Mouse (Mus musculus) myocyte (in vitro differentiated cells): ENCODE results near the gene Insig1.

ENCODE experiments used
- CEBPB ChIP-seq: IDR thresholded peaks from 2 replicates; pipeline ENCODE4 v1.6.1; 2011; ENCODE audit warnings: mild to moderate bottlenecking, moderate library complexity; ENCODE audit not compliant: poor library complexity, insufficient read depth, severe bottlenecking
- E2F4 ChIP-seq: IDR thresholded peaks from one replicate; pipeline ENCODE4 v1.6.1; 2011; ENCODE audit warnings: mild to moderate bottlenecking, control low read depth, moderate library complexity; ENCODE audit not compliant: insufficient read depth
- MAX ChIP-seq: IDR thresholded peaks from one replicate; pipeline ENCODE4 v1.6.1; 2011; ENCODE audit warnings: low read depth, mild to moderate bottlenecking, control low read depth
- MYOD1 ChIP-seq, 3 experiments: IDR thresholded peaks; one replicate each; pipeline ENCODE4 v1.6.1; 2011; ENCODE audit warnings: control low read depth in 2 of 3, low read depth in 2 of 3, mild to moderate bottlenecking in 2 of 3, moderate library complexity in 1 of 3; ENCODE audit not compliant: insufficient read length in 2 of 3, control insufficient read depth in 1 of 3
- MYOG ChIP-seq, 3 experiments: IDR thresholded peaks; one replicate each; pipeline ENCODE4 v1.6.1; 2011; ENCODE audit warnings: control low read depth in 2 of 3, low read depth in 2 of 3, mild to moderate bottlenecking in 2 of 3; ENCODE audit not compliant: insufficient read length in 2 of 3, control insufficient read depth in 1 of 3, insufficient read depth in 1 of 3
- POLR2A ChIP-seq: IDR thresholded peaks from one replicate; pipeline ENCODE4 v1.6.1; 2011; ENCODE audit warnings: low read depth, mild to moderate bottlenecking, control low read depth, moderate library complexity; ENCODE audit not compliant: insufficient read length
- POLR2AphosphoS2 ChIP-seq: IDR thresholded peaks from one replicate; pipeline ENCODE4 v1.6.1; 2011; ENCODE audit warnings: low read depth, control low read depth; ENCODE audit not compliant: insufficient read length
- REST ChIP-seq: IDR thresholded peaks from one replicate; pipeline ENCODE4 v1.6.1; 2011; ENCODE audit warnings: mild to moderate bottlenecking, control low read depth, moderate library complexity; ENCODE audit not compliant: insufficient read depth, insufficient read length
- SRF ChIP-seq: IDR thresholded peaks from one replicate; pipeline ENCODE4 v1.6.1; 2011; ENCODE audit warnings: low read depth; ENCODE audit not compliant: control insufficient read depth, insufficient read length
- TCF12 ChIP-seq: IDR thresholded peaks from one replicate; pipeline ENCODE4 v1.6.1; 2011; ENCODE audit warnings: mild to moderate bottlenecking, control low read depth; ENCODE audit not compliant: poor library complexity, insufficient read depth, severe bottlenecking
- TCF3 ChIP-seq: IDR thresholded peaks from one replicate; pipeline ENCODE4 v1.6.1; 2011; ENCODE audit warnings: low read depth, control low read depth; ENCODE audit not compliant: insufficient read length
- USF1 ChIP-seq: IDR thresholded peaks from one replicate; pipeline ENCODE4 v1.6.1; 2011; ENCODE audit warnings: low read depth, mild to moderate bottlenecking, control low read depth, moderate library complexity

DNA sequence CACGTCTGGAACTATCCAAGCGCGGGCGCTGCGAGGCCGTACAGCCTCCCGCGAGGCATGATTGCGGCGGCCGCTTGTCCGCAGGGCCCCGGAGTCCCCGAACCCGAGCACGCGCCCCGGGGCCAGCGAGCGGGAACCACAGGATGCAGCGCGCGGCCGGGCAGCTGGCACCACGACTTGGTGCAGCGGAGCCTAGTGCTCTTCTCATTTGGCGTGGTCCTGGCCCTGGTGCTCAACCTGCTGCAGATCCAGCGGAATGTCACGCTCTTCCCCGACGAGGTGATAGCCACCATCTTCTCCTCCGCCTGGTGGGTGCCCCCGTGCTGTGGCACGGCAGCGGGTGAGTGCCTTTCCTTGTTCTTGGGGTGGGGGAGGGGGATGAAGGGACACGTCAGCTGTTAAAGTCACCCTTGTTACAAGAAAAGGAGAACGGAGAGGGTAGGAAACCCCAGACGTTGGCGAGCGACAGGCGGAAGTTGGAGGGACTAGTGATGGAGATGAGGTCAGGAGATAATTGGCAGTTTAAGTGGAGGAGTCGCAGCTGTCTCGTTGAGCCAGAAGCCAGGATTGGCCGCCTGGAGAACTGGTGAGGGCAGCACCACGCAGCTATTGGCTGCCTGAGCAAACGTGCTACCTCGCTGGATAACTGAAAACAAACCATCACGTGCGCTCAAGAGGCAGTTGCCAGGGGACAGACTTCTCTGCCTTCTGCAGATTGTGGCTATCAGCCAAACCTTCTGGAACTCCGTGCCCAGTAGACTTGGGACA is 477 bp downstream of the Insig1 start:
- TF ChIP-seq POLR2A, result peak; percentile 7
- TF ChIP-seq TCF12, result no peak
- TF ChIP-seq E2F4, result no peak
- TF ChIP-seq POLR2AphosphoS2, result peak; percentile 36
- TF ChIP-seq MYOG (IDR thresholded peaks at IDR 0.05; ENCODE audit: control insufficient read depth in 1 of 3, insufficient read depth in 1 of 3, insufficient read length in 2 of 3, low read depth in 2 of 3), result peak in 2 of 3 experiments; percentile 41 to 59
- no peak for TF ChIP-seq CEBPB
- peak; percentile 51 to 79 (median 72) for TF ChIP-seq MYOD1 (IDR thresholded peaks at IDR 0.05; ENCODE audit: control insufficient read depth in 1 of 3, insufficient read length in 2 of 3, low read depth in 2 of 3)
- peak; percentile 83 for TF ChIP-seq USF1
- TF ChIP-seq MAX, result peak; percentile 83
- TF ChIP-seq REST, result no peak
- TF ChIP-seq TCF3, result no peak
- TF ChIP-seq SRF, result no peak
